Mouse (Mus musculus) adrenal gland, adult 2 months (tissue): ENCODE data around the gene Card9. TPM values are rescaled to one million over a fixed set of nuclear protein-coding genes. Genes with fewer than 3 reads are reported as not detected.
A peak's percentile ranks its signal among the peaks of the same experiment; 100 is the strongest.

Experiments used
- DNase-seq: peaks from one replicate; pipeline ENCODE4 v3.0.0; 2021
- polyA plus RNA-seq: library from polyadenylated mRNA; depleted of rRNA; stranded (reverse); fragments of >200 nt; gene quantifications from 2 replicates; pipeline ENCODE4 v1.2.3, GENCODE M21; 2012
- total RNA-seq, 2 experiments: library from RNA; stranded (reverse); gene quantifications; 2 replicates each; pipeline ENCODE4 v1.2.3; 2021

The Card9 gene
- total and polyA plus RNA-seq, 3 experiments, result 1.3 to 5.0 (median 1.7) TPM

DNA sequence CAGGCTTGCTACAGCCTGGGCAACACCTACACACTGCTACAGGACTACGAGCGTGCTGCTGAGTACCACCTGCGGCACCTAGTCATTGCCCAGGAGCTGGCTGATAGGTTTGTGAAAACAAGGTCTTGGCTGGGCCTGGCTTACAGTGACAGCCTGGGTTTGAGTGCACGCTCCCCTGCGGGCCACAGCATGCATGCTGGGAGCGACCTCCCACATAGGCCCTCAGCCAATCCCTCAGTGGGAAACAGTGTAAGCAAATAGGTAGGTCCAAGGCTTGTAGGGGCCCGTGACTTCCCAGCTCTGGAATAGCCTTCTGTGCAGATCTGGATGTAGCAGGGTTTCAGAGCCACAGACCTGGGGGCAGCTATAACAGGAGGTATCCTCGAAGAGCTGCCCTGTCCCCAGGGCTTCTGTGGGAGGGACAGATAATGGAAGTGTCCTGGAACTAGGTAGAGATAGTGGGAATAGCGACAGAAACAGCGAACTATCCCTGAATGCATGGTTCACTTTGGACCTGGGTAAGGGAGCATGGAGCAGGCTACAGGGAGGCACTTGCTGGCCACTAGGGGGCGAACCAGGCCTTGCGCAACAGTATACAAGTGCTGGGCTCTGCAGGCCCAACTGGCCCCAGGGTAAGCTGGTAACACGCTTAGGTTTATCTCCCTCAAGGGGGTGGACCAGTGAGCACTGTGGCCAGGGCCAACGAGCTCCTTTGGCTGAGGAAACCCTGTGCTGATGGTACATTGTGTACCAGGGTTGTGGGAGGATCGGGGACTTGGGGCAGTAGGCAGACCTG is 35.1 kb downstream of the Card9 start:
- peak; percentile 73 for DNase-seq

DNA sequence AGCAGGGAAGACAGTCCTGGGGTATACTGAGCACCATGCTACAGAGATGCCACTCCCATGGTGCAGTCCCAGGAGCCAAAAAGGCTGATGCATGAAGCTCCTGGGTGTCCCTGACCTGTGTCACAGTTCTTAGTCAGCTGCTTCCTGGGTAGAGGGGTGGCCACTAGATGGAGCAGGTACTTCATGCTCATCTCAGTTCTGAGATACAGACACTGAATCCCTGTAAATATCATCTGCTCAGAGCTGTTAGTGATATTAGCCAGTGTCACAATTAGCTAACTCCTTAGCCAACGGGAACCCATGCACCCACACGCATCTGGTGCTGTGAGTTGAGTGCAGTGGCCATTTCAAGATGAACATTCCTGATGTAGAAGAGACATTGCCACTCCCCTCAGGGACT is 35.8 kb downstream of the Card9 start:
- DNase-seq, result peak; percentile 81

GRCm38 (mm10) chr2:26323589-26324325 is 37.0 kb downstream of the Card9 start:
- peak; percentile 1 for DNase-seq

DNA sequence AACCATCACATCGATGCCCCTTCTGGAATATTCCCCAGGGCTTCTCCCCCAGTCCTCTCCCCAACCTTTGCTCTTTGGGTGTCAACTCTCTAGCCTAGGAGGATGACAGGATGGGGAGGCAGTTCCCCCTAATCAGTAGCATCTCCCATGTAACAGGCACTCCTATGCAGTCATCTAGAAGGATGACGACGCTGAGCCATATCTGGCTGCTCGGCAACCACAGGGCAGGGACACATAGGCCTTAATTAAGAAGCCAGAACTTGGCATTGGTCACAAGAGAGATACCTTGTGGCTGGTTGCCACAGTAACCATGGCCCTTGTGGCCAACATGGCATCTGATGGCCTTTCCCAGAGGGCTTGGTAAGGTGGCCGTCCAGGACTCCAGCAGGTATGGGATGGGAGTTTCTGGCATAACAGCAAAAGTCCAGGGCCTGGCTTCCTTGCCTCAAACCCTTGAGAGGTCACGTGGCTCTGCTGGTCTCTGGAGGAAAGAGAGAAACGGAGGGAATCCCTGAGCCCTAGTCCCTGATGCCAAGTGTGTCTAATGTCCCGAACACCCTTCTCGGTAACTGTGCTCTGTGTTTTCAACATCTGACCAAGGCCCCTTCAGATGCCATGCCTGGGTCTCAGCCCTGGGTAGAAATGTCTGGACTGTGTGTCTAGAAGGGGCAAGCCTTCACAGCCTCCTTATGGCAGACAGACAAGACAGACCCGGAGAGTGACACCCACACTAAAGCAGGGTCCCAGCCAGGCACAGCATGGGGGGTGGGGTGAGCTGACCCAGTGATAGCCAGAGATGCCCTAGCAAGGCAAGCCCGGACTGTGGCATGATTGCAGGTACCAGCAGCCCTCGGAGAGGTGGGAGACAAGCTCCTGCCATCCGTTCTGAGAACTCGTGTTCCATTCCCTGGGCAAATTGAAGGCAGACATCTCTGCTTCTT is 40.2 kb downstream of the Card9 start:
- peak; percentile 14 for DNase-seq

DNA sequence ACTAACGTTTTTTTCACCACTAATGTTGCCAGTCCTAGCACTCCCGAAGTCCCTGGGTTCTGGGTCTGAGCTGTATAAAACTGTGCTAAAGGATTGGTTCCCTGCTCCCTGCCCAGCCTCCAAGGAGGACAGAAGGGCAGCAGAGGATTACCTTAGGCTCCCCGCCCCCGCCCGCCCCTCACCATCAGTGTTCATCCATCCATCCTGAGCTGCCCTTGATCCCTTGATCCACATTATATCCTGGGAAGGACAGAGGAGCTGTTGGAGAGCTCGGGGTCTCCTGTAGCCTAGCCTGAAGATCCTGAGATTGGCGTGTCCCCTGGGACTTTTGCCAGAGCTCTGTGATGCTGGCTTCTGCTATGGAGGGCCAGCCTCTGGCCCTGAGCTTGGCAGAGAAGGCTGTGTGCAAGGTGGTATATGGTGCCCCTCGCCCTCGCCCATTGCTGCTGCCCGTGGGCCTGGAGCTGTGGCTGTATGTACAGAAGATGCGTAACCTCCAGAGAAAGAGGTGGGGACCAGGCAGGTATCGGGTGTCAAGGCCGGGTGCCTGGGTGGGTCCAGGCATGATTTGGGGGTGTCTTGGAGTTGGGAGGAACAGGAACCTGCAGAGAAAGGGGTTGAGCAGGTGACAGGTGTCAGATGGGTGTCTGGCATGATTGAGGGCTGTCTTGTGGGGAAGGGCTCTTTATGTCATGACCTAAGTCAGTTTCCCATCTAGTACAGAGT is 41.0 kb downstream of the Card9 start:
- DNase-seq, result peak; percentile 1

DNA sequence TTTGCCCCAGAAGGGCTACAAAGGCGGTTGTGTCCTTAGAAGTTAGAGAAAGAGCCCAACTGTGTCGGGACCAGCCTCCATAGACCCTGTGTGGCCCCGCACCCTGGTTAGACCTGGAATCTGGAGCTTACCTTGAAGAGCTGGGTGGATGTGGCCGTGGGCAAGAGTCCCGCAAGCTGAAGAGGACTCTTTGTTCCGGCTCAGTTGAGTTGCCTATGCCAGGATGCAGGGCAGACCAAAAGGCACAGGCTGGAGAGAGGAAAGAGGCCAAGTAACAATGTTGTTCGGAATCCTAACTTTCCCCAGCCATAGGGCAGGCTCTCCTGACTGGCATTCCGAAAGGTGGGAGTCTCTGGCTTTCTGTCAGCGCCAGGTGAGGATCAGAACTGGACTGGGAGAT is 41.6 kb downstream of the Card9 start:
- DNase-seq, result no peak

DNA sequence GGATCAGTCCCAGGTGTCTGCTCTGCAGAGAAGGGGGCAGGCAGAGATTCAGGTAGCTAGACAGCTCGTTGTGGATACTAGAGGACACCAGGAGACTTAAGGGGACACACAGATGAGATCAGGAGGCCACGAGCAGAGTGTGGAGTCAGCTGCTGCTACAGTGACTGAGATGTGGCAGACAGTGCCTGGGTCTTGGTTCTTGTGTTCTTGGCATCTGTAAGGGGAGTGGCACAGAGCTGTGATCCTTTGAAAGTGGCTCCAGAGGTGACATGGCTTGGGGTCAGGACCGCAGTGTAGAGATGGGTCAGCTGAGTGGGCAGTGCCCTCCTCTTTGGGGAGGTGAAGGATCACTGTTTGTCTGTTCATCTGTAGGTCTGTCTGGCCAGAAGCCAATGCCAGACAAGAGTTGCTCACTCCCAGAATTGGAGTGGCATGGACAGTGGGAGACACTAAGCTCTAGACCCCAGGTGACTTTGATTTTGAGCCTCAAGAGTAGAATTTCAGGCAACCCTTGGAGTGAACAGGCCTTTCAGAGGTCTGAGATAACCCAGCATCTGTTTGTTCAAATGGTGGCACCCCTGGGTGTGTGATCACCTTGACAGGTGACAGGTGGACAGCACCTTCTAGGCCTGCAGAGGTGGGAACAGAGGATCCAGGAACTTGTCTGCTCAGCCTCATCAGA is 42.6 kb downstream of the Card9 start:
- DNase-seq, result no peak

DNA sequence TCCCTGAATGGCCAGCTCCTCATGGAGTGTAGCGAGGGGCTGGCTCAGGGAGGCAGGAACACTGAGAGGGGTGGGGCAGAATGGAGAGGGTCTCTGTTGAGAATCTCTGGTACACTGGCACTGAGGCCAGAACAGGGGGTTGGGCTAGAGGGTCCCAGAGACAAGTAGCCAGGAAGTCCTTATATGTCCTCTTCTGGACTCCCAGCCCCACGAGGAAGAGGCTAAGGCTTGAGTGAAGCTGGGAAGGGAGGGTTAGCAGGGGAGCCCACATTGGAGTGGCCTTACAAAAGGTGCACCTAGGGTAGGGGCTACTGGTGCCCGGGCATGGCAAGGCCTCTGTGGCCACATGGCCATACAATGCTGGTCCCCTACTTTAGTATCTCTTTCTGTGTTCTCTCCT is 43.3 kb downstream of the Card9 start:
- no peak for DNase-seq

GRCm38 (mm10) chr2:26316576-26317246 is 44.0 kb downstream of the Card9 start:
- DNase-seq, result no peak

DNA sequence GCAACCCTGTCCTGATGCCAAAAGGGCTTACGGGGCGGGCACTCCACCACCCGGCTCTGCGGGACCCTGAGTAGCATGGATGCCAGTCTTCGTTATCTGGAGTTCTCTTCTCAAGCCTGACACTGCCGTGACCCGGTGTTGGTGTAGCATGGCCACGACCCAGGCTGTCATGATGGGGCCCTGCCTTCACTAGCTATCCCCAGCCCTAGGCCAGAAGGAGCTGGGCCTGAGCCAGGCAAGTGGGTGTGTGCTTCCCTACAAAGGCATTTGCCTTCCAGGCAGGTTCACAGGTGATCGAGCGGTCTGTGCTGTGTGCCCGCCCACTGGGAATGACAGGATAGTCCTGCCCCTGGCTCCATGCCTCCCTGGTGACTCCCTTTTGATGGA is 44.8 kb downstream of the Card9 start:
- peak; percentile 61 for DNase-seq

DNA sequence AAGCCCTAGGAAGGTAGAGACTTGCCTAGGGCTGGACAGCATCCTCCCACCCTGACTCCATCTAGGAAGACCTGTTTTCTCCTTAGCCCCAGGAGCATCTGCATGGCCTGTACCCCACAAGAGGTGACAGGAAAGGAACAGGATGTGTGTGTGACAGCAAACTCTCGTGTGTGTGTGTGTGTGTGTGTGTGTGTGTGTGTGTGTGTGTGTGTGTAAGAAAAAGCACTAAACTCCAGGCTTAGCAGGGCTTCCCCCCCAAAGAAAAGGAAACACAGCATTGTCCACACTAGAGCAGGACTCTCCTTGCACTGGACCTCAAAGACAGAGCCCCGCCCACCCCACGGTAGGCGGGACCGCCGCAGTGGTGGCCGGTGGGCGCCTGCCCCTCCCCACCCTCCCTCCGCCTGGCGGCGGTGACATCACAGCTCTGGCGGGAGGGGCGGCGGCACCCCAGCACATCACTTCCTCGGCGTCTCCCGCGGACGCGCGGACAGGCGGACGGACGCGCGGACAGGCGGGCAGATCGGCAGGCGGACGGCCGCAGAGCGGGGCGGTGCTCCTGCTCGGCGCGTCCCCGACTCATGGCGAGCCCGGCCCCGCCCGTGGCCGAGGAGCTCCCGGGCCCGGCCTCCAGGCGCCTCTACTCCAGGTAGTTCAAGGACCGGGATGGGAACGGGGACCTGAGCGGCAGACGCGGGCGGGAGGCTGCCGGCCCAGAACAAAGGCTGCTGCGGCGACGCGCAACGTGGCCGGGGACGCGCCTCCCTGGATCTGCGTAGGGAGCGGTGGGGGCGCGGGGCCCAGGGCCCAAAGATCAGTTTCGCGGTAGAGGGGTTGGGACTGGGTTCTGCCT is 45.4 kb downstream of the Card9 start, which contains the start of gene Gpsm1:
Gene Gpsm1, plus strand, starts transcription at position 444 of the 853 bp plus-strand sequence.
- peak; percentile 90 for DNase-seq

GRCm38 (mm10) chr2:26314281-26315071 is 46.2 kb downstream of the Card9 start:
- DNase-seq, result peak; percentile 46

- DNase-seq, result no peak
Measured at GRCm38 (mm10) chr2:26313394-26313793, 47.3 kb downstream of the Card9 start.

DNA sequence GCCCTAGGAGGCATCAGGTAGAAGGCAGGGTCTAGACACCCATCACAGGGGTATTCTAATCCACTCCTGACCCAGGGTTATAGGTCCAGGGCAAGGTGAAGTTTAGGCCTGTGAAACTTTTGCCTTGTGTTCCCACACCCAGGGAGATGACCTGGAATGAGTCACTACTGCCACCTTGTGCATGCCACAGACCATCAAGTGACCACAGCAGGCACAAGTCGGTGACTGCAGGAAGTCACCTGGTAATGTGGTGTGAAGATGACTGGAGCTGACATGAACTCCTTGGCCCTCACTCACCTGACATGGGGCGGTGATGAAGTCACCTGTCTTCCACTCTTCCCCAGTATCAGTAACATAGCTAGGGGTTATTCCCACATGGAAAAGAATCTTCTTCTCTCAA is 47.9 kb downstream of the Card9 start:
- no peak for DNase-seq

DNA sequence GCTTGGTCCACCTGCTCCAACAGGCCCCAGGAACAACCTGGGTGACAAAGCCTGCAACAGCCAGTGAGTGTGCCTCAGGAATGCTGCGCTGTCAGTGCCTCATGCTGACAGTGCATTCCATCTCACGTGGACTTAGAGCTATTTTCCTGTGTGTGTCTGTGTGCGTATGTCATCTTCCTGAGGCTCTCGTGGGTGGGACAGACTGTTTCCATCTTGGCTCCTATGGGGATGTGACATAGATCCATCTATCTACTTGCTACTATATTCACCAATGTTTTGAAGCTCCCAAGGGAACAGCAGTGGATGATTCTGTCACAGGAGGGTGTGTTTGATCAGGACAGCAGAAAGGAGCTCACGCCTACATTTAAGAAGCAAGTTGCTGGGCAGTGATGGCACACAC is 48.8 kb downstream of the Card9 start:
- DNase-seq, result no peak

GRCm38 (mm10) chr2:26309739-26310138 is 51.0 kb downstream of the Card9 start:
- no peak for DNase-seq

DNA sequence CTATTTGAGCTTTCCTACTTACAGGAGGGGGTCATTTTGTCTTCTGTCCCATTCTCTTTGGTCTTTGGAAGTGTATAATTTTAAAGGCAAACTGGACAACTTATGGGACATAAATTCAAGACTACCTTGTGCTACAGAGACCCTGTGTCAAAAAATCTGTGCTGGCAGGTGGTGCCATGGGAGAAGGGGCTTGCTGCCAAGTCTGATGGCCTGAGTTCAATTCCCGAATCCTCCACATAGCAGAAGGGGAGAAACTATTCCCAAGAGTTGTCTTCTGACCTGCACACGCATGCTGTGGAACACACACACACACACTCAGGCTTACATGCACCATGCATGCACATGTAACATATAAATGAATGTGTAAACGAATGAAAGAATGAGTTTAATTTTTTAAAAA is 54.0 kb downstream of the Card9 start:
- no peak for DNase-seq

DNA sequence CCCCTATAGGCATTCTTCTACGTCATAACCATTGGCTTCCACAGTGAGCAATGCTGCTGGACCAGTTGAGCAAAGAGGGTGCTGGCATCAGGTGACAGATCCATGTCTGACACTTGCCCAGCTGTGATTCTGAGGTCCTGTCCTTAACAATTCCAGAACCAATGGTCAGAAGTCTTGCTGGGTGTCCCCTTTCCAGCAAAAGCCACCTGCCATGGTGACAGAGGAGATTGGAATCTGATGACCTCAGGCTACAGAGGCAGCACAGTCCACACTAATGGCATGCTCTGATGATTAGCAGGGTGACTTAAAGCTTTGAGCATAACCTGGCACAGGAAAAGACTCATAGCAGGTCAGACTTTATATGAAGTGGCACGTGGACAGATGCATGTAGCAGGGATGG is 55.2 kb downstream of the Card9 start:
- DNase-seq, result no peak

- no peak for DNase-seq
Measured at GRCm38 (mm10) chr2:26304711-26305110, 56.0 kb downstream of the Card9 start.
